Mouse (Mus musculus) E14TG2a.4 (cell line): ENCODE results near the gene Cntnap1.

Source experiments
- H3K27me3 ChIP-seq: 2 replicates; pipeline ENCODE4 v1.6.1; 2014; ENCODE audit warnings: low read length, control low read depth; ENCODE audit not compliant: insufficient read depth
- H3K36me3 ChIP-seq: 2 replicates; pipeline ENCODE4 v1.6.1; 2014; ENCODE audit warnings: low read length, control low read depth; ENCODE audit not compliant: insufficient read depth
- H3K4me1 ChIP-seq: replicated peaks from 2 replicates; pipeline ENCODE4 v1.6.1; 2014; ENCODE audit warnings: low read depth, low read length, control low read depth
- H3K4me3 ChIP-seq: replicated peaks from 2 replicates; pipeline ENCODE4 v1.5.1; 2014; ENCODE audit warnings: mild to moderate bottlenecking, low read length
- H3K9me3 ChIP-seq: 2 replicates; pipeline ENCODE4 v1.6.1; 2014; ENCODE audit warnings: low read length, control low read depth
- CTCF ChIP-seq: conservative IDR thresholded peaks from 2 replicates; pipeline ENCODE4 v1.5.1; 2014; ENCODE audit warnings: low read length
- NANOG ChIP-seq: IDR thresholded peaks from 2 replicates; pipeline ENCODE4 v1.6.1; 2014; ENCODE audit warnings: borderline replicate concordance, low read length, mixed read lengths
- POU5F1 ChIP-seq: IDR thresholded peaks from 2 replicates; pipeline ENCODE4 v1.6.1; 2014; ENCODE audit warnings: low read length, borderline replicate concordance

Cntnap1 gene

GRCm38 (mm10) chr11:101193076-101193475 lies 22.8 kb downstream of the Cntnap1 start:
- Histone ChIP-seq H3K4me1 (peaks cover 51% of the 10 kb centered on the region), H3K9me3 (no peaks in the 10 kb centered on the region), H3K4me3 (no peak overlapping the region), H3K36me3 (peaks cover 59% of the 10 kb centered on the region), H3K27me3 (no peaks in the 10 kb centered on the region)
- no peak for TF ChIP-seq NANOG
- TF ChIP-seq POU5F1 = no peak
- TF ChIP-seq CTCF = no peak

DNA sequence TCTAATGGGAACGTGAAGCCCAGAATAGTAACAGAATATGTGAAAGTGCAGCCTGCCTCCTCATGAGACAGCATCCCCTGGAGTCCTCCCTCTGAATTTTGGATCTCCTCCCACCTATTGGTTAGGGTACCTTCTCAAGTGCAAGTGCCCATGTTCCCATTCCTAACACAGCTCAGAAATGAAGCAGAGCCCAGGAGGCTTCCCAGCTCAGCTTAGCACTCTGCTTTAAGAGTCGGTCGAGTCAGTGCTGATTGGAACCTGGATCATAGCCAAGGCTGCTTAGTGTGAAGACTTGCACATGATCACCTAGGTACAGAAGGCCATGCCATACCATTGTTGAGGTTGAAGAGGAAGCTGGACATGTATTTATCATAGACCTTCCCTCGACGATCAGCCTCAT lies 23.8 kb downstream of the Cntnap1 start:
- H3K9me3 ChIP-seq = no peaks in the 10 kb centered on the region
- H3K4me1 ChIP-seq = peaks cover 41% of the 10 kb centered on the region
- no peak overlapping the region for H3K4me3 ChIP-seq
- H3K36me3 ChIP-seq = peaks cover 70% of the 10 kb centered on the region
- H3K27me3 ChIP-seq = no peaks in the 10 kb centered on the region
- TF ChIP-seq CTCF = no peak
- TF ChIP-seq POU5F1 = no peak
- no peak for TF ChIP-seq NANOG

GRCm38 (mm10) chr11:101194643-101195042 lies 24.3 kb downstream of the Cntnap1 start:
- no peak for TF ChIP-seq CTCF
- TF ChIP-seq NANOG = no peak
- TF ChIP-seq POU5F1 = no peak
- Histone ChIP-seq H3K27me3 (no peaks in the 10 kb centered on the region), H3K9me3 (no peaks in the 10 kb centered on the region), H3K4me3 (no peak overlapping the region), H3K4me1 (peaks cover 37% of the 10 kb centered on the region), H3K36me3 (peaks cover 75% of the 10 kb centered on the region)

GRCm38 (mm10) chr11:101195101-101195500 lies 24.8 kb downstream of the Cntnap1 start:
- Histone ChIP-seq H3K9me3 (no peaks in the 10 kb centered on the region), H3K4me3 (no peak overlapping the region), H3K27me3 (no peaks in the 10 kb centered on the region), H3K36me3 (peaks cover 79% of the 10 kb centered on the region), H3K4me1 (peaks cover 32% of the 10 kb centered on the region)
- TF ChIP-seq POU5F1 (no peak), NANOG (no peak), CTCF (no peak)

DNA sequence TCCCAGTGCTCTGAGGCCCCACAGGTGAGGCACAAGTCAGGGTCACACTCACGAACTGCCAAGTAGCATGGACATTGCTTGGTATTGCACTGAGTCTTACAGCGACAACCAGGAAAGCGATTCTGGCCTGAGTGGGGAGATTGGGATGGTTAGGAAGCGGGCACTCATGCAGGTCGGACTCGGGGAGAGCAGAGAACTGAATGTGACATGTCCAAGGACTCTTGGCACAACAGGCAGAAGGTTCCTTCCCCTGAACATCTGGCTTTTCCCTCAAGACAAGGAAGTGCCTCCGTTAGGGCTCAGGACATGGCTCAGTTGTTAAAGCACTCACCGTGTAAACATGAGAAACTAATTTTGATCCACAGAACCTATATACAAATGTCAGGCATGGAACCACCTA lies 25.2 kb downstream of the Cntnap1 start:
- no peaks in the 10 kb centered on the region for H3K27me3 ChIP-seq
- no peak overlapping the region for H3K4me3 ChIP-seq
- H3K9me3 ChIP-seq = no peaks in the 10 kb centered on the region
- H3K36me3 ChIP-seq = peaks cover 84% of the 10 kb centered on the region
- H3K4me1 ChIP-seq = peaks cover 27% of the 10 kb centered on the region
- TF ChIP-seq NANOG (no peak), POU5F1 (no peak)

DNA sequence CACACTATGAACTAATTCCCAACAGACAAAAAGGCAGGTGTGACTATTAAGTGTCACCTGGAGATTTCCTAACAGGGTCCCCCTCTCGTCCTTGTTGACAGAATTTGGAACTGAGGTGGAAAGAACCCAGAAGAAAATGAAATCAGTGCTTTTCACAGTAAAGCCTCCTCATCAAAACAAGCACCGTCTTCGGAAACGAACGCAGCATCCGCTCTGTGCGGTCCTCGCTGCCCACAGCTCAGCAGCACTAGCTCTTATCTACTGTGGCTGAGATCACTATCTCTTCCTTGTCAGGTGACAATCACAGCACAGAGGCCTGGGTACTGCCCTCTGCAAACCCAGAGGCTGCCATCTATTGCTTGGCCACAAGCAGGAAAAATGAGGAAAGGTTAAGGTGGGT lies 25.9 kb downstream of the Cntnap1 start:
- Histone ChIP-seq H3K36me3 (peaks cover 89% of the 10 kb centered on the region), H3K4me1 (peaks cover 26% of the 10 kb centered on the region), H3K27me3 (no peaks in the 10 kb centered on the region), H3K4me3 (no peak overlapping the region), H3K9me3 (no peaks in the 10 kb centered on the region)
- TF ChIP-seq NANOG (no peak), CTCF (no peak), POU5F1 (no peak)

GRCm38 (mm10) chr11:101199555-101199954 lies 29.2 kb downstream of the Cntnap1 start:
- no peaks in the 10 kb centered on the region for H3K27me3 ChIP-seq

GRCm38 (mm10) chr11:101200986-101201385 lies 30.7 kb downstream of the Cntnap1 start:
- H3K27me3 ChIP-seq = no peaks in the 10 kb centered on the region
- peaks cover 85% of the 10 kb centered on the region for H3K36me3 ChIP-seq
- TF ChIP-seq NANOG (no peak), POU5F1 (no peak), CTCF (peak; percentile 80)
- H3K4me1 ChIP-seq = peaks cover 19% of the 10 kb centered on the region
- no peaks in the 10 kb centered on the region for H3K9me3 ChIP-seq
- no peak overlapping the region for H3K4me3 ChIP-seq

More at GRCm38 (mm10) chr11:101199555-101199954, 29.2 kb downstream of the Cntnap1 start:
- no peak for TF ChIP-seq NANOG
- no peak for TF ChIP-seq CTCF
- TF ChIP-seq POU5F1 = no peak
- Histone ChIP-seq H3K9me3 (no peaks in the 10 kb centered on the region), H3K4me1 (peaks cover 19% of the 10 kb centered on the region), H3K4me3 (no peak overlapping the region), H3K36me3 (peaks cover 86% of the 10 kb centered on the region)

GRCm38 (mm10) chr11:101211970-101212369 lies 41.6 kb downstream of the Cntnap1 start:
- Histone ChIP-seq H3K27me3 (no peaks in the 10 kb centered on the region), H3K36me3 (peaks cover 82% of the 10 kb centered on the region), H3K4me1 (peaks cover 7% of the 10 kb centered on the region), H3K4me3 (no peak overlapping the region), H3K9me3 (no peaks in the 10 kb centered on the region)
- TF ChIP-seq CTCF (peak; percentile 60), NANOG (no peak)
